ENCODE assay signal across 16 mouse cellular contexts in genomic region chr13:72829331-72829730, GRCm38 (mm10).
"Had no signal": no experiment of that assay in that cellular context is flagged by ENCODE, and none has a peak within 500 bp of the region (broad histone marks: within the 10 kb centered on the region; RNA-seq: fewer than 3 reads in every experiment).

No protein-coding gene starts in this region.

- H3K4me1 ChIP-seq: liver, embryonic 13.5 days; liver, embryonic 15.5 days; megakaryocyte, embryonic 14.5 days; midbrain, embryonic 13.5 days; midbrain, embryonic 15.5 days; neural tube, embryonic 12.5 days; stomach, embryonic 15.5 days had no signal

- H3K9me3 ChIP-seq: liver, embryonic 13.5 days; liver, embryonic 15.5 days; midbrain, embryonic 13.5 days; midbrain, embryonic 15.5 days; neural tube, embryonic 12.5 days; stomach, embryonic 15.5 days had no signal

- H3K4me2 ChIP-seq: liver, embryonic 11.5 days; liver, embryonic 13.5 days; liver, embryonic 15.5 days; midbrain, embryonic 11.5 days; midbrain, embryonic 13.5 days; midbrain, embryonic 15.5 days; neural tube, embryonic 12.5 days; stomach, embryonic 15.5 days had no signal

- H3K36me3 ChIP-seq: liver, embryonic 13.5 days; liver, embryonic 15.5 days; midbrain, embryonic 13.5 days; midbrain, embryonic 15.5 days; neural tube, embryonic 12.5 days; stomach, embryonic 15.5 days had no signal

- H3K9ac ChIP-seq: liver, embryonic 13.5 days; liver, embryonic 15.5 days; liver, postnatal 0 days; midbrain, embryonic 13.5 days; midbrain, embryonic 15.5 days; neural tube, embryonic 12.5 days; stomach, embryonic 15.5 days had no signal

- H3K27ac ChIP-seq: liver, embryonic 13.5 days; liver, embryonic 15.5 days; macrophage; midbrain, embryonic 13.5 days; midbrain, embryonic 15.5 days; neural tube, embryonic 12.5 days; stomach, embryonic 15.5 days had no signal

- H3K27me3 ChIP-seq: liver, embryonic 13.5 days; liver, embryonic 15.5 days; megakaryocyte, embryonic 14.5 days; midbrain, embryonic 15.5 days; neural tube, embryonic 12.5 days; stomach, embryonic 15.5 days had no signal

- DNase-seq: liver, embryonic 13.5 days; liver, postnatal 0 days; lung, adult 2 months; right cerebral cortex, postnatal 14 days; thymus, adult 18-20 months; thymus, postnatal 14 days; thymus, postnatal 36 days had no signal

- H3K4me3 ChIP-seq: liver, embryonic 13.5 days; liver, embryonic 15.5 days; megakaryocyte, embryonic 14.5 days; midbrain, embryonic 13.5 days; midbrain, embryonic 15.5 days; neural tube, embryonic 12.5 days; stomach, embryonic 15.5 days had no signal

- ATAC-seq: liver, postnatal 0 days; midbrain, embryonic 13.5 days; midbrain, embryonic 15.5 days had no signal
